Mouse (Mus musculus) heart, postnatal 10 days (tissue): ENCODE measurements around the gene Irf8. TPM values are rescaled to one million over a fixed set of nuclear protein-coding genes. Genes with fewer than 3 reads are reported as not detected.
"Not testable (repeated sequence)": the region's sequence is repeated elsewhere in the genome, so short reads cannot be mapped to it uniquely, and the experiment has no call there.

Experiments
- DNase-seq, 2 experiments: peaks; one replicate each; pipeline ENCODE4 v3.0.0; 2021
- intact Hi-C: fragments of 180-260 bp; cut with DNase I; formaldehyde crosslinking; loops from one replicate; pipeline ENCODE4 v1.15.1; 2025
- total RNA-seq, 2 experiments: library from RNA; stranded (reverse); gene quantifications; 2 replicates each; pipeline ENCODE4 v1.2.3; 2021

Gene Irf8
- total RNA-seq, 2 experiments from 2014 or later = 6.0 to 7.7 TPM

DNA sequence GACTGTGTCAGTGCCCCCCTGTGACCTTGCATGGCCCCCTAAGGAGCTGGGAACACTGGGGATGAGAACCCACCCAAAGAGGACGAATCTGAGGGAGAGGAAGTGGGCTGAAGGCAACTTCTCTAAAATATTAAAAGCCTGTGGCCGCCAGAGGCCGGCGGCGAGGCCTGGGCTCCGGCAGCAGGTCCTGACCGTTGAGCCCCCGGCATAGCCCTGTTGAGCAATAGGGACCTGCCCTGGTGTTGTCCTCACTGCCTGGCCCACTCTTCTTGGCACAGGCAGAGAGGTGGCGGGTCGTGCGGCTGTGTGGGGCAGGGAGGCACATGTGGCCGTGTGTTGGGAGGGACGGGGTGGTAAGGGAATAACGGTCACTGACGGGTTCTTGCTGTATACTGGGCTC is 56.6 kb downstream of the Irf8 start:
- no peak for DNase-seq
- intact Hi-C loops = no loop called here

DNA sequence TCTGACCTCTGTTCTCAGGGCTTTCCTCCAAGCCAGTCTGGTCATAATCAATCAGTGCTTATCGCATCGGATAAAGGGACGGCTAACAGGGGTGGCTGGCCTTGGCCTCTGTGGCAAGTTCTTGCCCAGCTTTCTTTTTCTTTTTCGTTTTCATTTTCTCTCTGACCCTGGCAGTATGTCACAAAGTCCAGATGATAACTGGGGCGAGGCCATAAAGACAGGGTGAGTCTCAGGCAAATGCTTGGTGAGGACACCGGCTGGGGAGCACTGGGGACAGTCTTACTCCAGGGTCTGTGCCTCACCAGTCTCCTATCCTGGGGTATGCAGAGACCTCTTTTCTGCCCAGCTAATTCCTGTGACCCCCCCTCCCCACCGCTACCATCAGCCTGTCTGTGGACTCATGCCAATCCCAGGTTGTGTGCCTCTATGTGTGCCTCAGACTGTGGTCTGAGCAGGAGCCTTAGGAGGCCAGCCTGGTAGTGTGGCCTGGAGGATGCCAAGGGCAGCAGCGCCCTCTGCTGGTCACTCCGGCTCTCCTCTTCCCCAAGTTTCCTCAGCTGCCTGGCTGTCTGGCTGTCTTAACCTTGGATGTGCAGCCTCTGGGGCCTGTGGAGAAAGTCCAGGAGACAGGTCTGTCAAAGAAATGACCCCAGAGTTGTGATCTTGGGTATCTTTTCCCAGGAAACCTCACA is 59.9 kb downstream of the Irf8 start:
- peak; percentile 85 to 90 for DNase-seq
- intact Hi-C loops = loop anchor here (1.0 to 5.0 kb wide), 2 partner anchors 59 to 116 kb away; partner anchors contain the start of gene Irf8

DNA sequence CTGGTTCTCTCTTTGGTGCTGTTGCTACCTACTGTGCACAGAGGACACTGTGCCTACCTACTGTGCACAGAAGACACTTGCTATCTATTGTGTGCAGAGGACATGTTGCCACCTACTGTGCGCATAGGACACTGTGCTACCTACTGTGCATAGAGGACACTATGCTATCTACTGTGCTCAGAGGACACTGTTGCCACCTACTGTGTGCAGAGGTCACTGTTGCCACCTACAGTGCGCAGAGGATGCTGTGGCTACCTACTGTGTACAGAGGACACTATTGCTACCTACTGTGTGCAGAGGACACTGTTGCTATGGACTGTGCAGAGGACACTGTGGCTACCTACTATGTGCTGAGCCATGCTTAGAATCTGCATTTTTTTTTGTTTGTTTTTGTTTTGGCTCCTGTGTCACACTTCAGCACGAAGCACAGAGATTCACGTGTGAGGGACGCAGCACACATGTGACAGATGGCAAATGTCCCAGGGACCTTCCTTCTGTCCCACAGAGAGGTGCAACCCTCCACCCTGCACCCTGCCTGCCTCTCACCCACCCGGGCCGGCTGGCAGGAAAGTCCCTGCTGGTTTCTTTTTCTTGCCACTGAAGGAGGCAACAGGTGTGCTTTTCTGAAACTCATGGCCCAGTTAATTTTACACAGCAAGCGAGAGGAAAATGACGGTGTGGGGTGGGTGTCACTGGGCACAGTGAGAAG is 61.0 kb downstream of the Irf8 start:
- intact Hi-C loops = loop anchor here (5.0 kb wide), 1 partner anchor 60 kb away; the partner anchor contains the start of gene Irf8
- DNase-seq = no peak

DNA sequence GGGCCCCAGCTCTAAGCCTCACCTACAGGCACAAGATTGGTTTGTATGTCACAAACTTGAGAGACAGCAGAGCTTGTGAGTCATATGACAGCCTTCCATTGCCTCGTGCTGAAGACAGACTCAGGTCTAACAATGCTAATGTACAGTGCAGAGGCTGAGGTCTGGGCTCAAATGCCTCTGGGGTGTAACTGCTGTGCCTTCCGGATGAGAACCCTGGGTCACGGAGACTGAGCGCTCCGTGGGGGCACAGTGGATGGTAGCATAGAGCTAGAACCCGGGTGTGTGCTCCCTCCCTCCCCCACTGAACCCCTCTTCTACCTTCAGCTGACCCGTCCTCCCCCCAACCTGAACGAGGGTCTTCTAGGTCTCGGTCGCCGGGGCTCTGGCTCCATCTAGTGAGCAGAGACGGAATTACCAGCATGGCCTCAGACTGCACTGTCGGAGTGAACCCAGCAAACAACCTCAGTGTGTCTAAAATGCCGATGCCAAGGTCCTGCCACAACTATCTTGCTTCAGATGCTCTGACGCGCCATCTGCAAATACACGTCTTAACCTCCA is 64.2 kb downstream of the Irf8 start:
- intact Hi-C loops = no loop called here
- peak; percentile 46 to 76 for DNase-seq

DNA sequence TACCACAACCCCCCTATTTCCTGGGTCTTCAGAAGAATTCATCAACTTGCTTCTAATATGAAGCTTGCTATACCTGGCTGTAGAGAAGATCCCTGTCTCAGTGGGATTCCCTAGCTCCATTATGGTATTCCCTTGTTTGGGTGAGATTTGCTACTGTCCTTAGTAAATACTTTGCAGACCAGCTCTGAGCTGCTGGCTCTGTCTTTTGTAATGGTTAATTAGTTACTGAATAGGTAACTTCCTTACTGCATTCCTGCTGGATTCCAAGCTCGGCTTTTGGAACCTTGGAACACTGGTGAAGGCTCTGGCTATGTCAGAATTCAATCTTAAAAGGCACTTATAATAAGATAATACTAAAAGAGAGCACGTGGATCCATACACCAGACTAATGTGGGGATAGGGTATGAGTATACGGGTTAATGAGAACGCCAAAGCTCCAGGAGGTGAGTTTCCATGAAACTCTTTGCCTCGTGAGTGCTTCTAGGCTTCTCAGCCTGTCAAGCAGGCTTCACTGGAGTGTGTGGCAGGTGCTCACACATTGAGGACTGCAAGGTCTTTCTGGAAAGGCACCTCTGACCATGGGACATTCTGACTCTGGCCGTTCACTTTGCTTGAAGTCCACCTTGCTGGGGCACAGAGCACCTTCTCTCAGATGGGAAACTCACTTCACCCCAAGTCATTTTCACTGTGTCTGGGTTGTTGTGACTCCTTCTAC is 67.7 kb downstream of the Irf8 start:
- intact Hi-C loops, DNase-seq: not testable (repeated sequence)

DNA sequence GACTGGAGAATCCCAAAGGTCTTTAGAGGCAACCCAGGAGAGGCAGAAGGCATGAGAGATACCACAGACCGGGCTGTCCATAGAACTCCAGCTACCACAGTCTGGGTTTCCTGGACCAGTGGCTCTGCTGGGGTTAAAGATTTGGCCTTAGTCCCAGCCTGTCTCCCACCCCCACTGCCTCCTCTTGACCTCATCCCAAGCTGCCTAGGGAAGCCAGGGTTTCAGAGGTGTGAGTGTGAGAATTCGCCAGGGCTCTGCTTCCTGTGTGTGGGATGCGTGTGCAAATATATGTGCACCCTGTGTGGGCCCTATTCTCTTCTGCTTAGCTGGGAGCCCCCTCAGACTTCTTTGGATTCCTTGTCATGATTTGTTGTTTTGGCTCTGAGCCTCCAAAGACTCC is 68.6 kb downstream of the Irf8 start:
- DNase-seq = no peak
- intact Hi-C loops = no loop called here

Other genes starting within 250 kb of the Irf8 start
- gene Gins2, start 147.1 kb upstream of the Irf8 start, total RNA-seq = 10 to 100 TPM; 14.6 to 15.2 TPM
- 1 to 10 TPM; 5.1 to 10.0 TPM for gene 1190005I06Rik, start 88.7 kb upstream of the Irf8 start, total RNA-seq
- gene Gm27021, start 68.3 kb upstream of the Irf8 start, total RNA-seq = under 1 TPM in 1 of 2 experiments, not detected in 1; 0.48 TPM
- gene Cox4i1, start 68.1 kb upstream of the Irf8 start, total RNA-seq = 1,000 to 10,000 TPM; 3,943 to 4,033 TPM
- 10 to 100 TPM; 65.9 to 68.6 TPM for gene Emc8, start 67.8 kb upstream of the Irf8 start, total RNA-seq